Mouse (Mus musculus): ENCODE data around the gene Syt1.

The Syt1 gene

DNA sequence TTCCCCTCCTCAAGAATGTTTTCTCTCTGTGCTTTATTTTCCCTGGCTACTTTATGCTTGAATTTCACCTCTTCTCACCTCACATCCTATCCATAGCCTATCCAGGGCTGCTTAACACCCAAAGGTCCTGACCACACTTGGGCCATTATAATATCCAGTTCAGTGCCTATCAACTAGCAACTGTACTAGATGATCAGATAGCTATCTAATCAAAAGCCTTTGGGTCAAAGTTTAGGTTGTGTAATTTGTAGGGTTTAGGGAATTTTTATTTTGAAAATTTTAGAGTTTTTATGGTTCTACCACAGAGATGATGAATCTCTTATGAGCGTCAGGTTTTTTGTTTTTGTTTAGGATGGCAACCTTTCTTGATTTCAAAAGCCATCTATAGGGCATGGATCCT lies 125.0 kb downstream of the Syt1 start:
- DNase-seq (ENCODE audit: low read depth, low spot score), result no peak

DNA sequence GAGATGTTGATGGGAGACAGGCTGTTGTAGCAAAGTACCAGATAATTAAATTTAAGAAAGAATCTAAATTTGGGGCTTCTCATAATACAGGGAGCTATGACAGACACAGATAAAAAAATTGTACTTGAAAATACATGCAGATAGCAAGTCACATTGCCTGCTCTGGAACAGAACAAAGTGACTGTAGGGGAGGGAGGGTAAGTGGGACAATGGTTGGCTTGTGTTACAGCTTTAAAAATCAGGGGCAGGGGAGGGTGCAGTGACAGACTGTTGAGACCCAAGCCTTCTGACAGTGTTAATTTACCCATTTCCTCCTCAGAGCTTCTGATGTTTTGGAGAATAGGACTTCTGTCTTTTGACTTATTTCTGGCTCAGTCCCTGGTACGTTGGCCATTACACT lies 126.3 kb downstream of the Syt1 start:
- no peak for DNase-seq (ENCODE audit: low read depth, low spot score)

DNA sequence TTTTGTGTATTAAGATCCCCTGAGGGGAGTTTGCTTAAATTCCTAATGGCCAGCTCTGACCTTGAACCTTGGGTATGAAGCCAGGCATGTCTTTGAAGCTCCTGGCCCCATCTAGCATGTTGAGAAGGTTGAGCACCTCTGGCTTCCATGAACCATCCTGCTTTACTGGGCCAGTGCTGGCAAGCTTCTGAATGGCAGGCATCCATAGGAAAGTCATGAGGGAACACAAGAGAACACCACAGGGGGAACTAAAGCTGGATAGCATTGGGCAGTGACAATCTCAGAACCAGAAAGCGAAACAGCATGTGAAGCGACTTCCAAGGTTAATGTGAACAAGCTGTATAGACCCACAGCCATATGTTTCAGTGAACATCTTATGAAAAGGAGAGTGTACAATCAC lies 130.4 kb downstream of the Syt1 start:
- DNase-seq (ENCODE audit: low read depth, low spot score), result no peak

DNA sequence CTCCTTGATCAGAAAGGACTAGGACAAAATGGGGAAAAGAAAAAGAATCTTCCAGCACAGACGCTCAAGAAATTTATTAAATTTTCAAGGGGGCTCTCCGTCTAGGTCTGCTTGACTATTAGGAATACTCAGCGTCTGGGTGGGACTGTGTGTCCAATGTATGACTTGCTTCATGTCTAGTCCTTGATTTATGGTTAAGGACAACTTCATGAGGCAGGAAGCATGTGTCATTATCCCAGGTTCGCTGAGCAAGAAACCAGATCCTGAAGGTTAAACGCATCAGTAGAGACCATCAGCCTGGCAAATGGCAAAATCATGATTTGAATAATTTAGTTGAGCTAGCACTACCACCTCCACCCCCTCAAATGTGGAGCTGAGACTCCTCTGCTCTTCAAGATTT lies 135.1 kb downstream of the Syt1 start:
- no peak for DNase-seq (ENCODE audit: low read depth, low spot score)

DNA sequence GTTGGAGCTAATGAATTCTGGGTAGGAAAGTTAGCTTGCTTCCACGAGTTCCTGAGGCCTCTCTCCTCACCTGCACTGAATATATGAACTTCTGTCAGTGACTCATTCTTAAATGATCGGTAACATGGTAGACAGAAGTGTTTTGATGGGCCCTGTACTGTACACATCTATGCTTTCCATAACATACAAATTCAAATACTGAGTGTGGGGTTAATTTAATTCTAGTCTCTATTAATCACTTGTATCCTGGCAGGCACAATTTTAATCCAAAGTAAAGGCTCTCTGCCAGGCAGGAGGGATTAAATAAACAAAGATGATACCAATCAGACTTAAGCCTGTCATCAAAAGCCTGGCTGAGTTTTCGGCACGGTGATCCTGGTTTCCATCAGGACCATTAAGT lies 136.1 kb downstream of the Syt1 start:
- no peak for DNase-seq (ENCODE audit: low read depth, low spot score)

DNA sequence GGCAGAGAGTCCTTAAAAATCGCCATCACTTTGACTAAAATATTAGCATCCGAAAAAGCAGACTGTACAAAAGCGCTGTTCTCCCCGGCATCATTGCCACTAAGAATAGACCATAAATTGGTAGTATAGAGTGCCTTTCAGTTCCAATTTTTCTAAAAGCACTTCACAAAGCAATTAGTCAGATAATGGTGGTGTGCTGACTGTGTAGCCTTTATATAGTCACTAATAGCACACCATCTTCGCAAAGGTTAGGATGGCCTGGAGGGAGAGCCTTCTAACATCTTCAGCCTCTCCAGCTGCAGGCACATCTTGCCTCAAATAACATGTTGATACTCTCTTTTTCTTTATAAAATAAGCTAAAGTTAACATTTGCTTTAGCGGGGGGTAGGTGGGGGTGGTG lies 138.4 kb downstream of the Syt1 start:
- no peak for DNase-seq (ENCODE audit: low read depth, low spot score)

DNA sequence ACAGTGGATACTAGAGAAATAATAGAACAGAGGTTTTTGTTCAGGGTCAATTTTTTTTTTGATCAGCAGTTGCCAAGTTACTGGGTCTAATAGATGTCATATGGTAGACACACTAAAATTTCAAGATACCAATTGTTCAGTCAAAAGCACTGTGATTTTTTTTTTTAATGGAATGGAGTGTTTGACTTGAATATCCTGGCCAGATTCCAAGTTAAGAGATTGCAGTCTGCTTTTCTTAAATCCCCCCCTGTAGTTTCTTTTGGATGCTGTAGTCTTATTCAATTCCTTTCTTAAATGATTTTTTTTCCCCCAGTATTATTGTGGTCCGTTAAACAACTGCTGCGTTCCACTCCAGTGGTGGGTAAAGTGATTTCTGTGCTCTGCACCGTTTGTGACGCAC lies 140.2 kb downstream of the Syt1 start:
- DNase-seq (ENCODE audit: low read depth, low spot score), result no peak

DNA sequence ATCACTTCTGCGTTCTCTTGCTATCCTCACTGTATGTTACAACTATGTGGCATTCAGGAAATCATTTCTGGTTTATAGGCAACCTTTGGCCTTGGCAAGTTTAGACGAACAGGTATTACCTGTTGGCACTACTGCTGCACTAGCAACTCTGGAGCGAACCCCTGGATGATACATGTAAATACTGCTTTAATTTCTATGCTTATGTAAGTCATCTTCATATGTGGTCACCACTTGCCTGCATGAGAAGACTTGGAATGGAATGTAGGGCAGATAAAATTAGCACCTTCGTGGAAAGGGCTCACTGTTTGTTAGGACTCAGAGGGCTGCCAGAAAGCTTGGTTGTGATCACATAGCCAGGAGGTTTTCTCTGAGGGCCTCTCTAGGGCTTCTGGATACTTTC lies 142.6 kb downstream of the Syt1 start:
- no peak for DNase-seq (ENCODE audit: low read depth, low spot score)

DNA sequence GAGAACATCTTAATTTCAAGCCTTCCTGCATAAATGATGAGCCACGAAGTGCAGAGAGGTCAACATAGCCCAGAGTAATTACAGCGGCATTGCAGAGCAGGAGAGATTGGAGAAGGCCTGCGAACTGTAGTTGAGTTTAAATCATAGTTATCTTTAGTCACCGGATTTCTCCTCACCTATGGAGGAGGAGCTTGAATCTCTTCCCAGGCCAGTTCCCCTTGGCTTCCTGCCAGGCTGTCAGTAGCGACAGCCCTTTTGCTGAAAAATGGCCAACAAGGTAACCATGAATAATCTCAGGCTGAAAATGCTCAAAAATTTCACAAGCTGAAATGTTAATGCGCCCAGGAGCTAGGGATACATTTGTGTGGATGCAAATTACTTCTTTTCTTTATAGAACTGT lies 143.6 kb downstream of the Syt1 start:
- no peak for DNase-seq (ENCODE audit: low read depth, low spot score)

DNA sequence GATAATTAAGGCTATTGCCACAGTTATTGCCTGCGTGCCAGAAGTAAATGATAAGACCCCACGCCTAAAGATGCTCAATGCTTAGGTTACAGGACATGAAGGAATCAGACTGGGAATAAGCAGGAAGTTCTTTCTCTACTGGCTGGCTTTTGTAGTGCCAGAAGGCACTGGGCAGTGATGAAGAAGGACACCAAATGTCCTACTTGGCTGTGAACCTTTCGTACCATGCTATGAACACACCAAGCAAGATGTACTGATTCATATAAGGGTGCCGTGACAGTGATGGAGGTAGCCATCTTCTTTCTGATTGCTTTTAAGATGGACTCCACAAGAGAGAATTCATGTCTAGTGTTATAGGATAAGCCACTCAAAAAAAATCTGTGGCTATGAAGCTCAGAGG lies 145.2 kb downstream of the Syt1 start:
- DNase-seq (ENCODE audit: low read depth, low spot score), result no peak

DNA sequence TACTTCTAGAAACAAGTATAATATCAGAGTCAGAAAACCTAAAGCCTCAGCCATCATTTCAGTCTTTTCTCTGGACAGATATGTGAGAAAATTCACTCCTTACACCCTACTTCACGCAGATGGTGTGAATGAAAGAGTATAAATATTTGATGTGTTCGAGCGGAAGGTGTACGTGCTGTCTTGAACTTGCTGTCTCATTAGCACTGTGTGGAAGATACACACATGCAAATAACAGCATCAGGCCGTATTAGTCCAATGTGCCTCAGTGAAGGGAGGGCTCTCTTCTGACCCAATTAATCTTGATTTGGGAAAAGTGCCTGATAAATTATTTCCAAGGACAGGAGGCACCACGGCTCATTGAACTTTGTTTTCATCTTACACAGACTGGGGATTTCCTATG lies 154.8 kb downstream of the Syt1 start:
- no peak for DNase-seq (ENCODE audit: low read depth, low spot score)

DNA sequence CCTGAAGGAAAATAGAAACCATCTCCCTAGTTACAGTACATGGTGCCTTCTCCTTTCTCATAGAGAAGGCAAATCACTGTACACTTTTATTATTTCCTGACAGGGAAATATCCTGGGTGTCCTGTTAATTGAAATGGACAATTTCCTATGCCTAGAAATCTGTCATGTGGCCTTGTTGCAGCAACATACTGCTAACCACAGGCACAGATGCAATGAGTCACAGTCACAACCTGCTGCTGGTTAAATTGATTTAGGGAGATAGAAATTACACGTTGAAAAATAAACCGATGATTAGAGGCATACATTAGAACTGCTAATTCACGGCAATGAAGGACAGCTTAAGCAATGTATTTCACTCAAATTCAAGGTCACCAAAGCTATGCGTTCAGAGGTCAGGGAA lies 158.0 kb downstream of the Syt1 start:
- DNase-seq (ENCODE audit: low read depth, low spot score), result no peak

DNA sequence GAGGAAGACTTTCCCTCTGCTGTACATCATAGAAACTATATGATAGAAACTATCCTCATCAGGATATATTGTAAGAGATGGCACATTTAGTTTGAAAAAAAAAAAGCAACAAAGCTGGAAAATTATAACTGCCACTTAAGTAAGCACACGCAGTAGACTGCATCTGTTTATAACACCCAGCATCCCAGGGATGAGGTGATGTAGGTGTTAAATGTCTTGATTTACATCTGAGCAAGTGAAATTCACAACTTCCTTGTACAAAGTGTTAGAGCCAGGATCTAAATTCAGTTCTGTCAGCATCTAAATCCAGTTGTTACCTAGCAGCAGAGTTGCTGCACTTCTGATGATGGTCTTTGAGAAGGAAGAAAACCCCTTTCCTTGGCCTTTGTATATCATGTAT lies 173.3 kb downstream of the Syt1 start:
- no peak for DNase-seq (ENCODE audit: low read depth, low spot score)

DNA sequence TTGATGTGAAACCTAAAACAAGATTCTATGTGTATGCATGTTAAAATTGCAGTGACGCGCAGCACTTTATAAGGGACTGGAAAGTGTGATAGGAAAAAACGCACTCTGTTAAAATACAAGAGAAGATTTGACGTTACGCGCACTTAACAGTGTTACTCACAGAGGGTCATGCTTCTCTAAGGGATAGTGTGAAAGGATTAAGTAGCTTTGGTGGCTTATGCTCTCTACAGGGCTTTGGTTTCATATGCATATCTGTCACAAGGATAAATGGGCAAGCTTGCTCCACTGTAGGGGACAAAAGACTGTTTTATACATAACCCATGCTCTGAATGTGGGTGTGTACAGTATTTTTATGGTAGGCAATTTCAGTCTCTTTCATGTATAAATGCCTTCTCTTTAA lies 178.5 kb downstream of the Syt1 start:
- no peak for DNase-seq (ENCODE audit: low read depth, low spot score)

DNA sequence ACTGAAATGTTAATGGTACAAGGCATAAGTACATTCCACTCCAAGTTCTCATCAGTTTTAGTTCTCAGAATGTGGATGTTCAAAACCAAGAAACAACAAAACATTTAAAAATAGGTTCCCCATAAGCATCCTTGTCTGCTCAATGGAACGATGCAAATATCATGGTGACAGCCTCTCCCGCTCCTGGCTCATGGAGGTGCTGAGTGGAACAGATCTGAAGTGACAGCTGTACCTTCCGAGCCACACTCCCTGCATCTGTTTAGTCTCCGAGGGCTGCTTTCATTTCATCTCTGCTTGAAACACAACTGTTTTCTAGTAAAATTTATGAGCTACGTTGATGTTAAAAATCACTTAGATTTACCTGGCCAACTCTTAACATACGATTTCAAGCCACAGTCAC lies 179.0 kb downstream of the Syt1 start:
- DNase-seq (ENCODE audit: low read depth, low spot score), result no peak

DNA sequence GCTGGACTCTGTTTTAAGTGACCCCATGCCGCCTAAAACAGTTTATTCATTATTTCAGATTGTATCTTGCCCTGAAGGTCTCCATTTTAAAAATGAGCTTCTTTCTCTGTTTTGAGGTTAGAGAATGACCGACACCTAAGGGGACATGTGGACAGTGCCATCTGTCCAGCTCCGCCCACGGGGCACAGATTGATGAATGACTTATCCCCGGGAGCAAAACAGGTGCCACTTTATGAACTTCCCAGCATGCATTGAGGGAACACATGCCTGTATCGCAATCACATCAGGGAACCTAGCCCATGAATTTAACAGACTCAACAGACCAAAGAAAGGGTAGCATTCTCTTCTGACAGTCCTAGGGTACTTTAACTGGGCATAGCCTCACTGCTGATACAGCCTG lies 188.5 kb downstream of the Syt1 start:
- no peak for DNase-seq (ENCODE audit: low read depth, low spot score)

DNA sequence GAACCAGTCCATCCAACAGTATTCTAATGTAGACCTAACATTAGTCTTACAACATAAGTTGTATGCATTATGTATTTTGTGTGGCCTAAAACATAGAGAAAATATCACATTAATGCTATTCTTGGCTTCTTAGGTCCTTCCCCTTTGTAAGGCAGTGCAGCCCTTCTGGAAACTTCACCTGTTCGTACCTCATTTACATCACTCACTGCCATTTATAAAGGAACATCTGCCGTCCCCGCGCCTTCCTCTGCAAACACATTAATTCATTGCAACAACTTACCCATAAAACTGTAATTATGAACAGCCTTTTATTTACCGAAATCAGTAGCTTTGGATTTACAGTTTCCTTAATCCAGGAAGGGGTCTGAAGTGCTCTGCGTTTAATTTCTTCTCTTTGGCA lies 195.4 kb downstream of the Syt1 start:
- DNase-seq (ENCODE audit: low read depth, low spot score), result no peak

DNA sequence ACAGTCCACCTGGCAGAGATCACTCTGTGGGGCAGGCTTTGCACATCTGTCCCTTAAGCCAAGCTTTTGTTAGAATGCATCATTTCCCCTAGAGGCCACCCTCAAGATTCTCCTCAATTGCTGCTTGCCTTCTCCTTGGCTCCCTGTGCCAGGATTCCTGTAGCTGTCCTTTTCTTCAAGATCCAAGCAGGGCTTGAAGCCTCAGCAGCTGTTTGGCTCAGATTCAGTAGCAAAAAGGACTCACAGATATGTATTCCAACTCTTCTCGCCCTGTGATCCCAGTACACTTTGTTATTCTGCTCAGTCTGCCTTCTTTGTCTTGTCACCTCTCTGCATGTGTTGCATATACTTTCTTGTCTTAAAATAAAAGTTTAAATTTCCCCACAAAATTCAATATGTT lies 206.4 kb downstream of the Syt1 start:
- DNase-seq (ENCODE audit: low read depth, low spot score), result no peak

DNA sequence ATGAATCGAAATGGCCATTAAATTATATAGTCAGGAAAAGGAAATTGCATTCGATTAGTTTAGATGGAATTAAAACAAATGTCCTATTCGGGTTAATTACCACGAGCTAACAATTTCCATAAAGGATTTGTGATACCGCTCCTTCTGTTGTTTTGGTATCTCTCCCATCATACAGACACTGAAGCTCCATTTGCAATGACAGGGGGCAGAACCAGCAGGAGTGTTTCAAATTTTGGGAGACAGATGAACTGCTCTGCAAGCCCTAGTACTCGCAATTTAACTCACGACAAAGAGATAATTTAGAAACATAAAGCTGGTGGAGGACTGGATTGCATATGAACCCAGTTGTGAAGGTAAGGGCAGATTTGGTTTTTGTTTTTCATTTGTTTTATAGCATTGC lies 210.0 kb downstream of the Syt1 start:
- DNase-seq (ENCODE audit: low read depth, low spot score), result no peak

DNA sequence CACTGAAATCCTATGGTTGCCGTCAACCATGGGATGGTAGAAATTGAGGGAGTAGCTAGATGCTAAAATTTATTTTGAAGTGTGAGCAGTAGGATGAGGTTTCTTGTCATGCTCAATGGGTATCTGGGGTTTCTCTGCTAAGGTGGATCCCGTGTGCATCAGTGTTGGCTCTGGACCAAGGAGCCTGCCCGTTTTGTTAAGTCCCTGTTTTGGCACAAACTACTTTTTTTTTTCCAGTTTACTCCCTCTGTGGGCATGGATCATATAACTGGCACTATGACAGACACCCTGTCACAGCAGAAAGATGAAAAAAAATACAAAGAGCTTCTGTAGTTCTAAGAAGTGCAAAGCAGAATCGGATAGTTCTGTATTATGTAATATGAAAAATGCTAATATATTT lies 212.0 kb downstream of the Syt1 start:
- no peak for DNase-seq (ENCODE audit: low read depth, low spot score)

DNA sequence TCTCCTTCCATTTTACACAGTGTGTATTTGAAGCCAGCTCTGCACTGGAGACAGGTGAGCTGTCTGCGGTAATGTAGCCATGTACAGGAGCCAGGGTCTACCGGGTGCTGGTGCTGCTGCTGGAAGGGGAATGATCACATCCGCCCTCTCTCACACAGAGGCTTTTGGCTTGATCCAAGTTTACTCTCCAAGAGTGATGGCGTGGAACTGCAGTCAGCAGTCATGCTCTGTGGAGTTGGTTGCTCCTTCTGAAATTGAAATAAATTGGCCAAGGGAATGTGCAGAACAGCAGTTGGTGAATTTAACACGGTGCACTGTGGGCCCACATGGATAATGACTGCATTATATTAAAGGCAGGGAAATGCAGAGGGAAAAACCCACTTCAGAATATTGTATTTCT lies 228.0 kb downstream of the Syt1 start:
- DNase-seq (ENCODE audit: low read depth, low spot score), result no peak

DNA sequence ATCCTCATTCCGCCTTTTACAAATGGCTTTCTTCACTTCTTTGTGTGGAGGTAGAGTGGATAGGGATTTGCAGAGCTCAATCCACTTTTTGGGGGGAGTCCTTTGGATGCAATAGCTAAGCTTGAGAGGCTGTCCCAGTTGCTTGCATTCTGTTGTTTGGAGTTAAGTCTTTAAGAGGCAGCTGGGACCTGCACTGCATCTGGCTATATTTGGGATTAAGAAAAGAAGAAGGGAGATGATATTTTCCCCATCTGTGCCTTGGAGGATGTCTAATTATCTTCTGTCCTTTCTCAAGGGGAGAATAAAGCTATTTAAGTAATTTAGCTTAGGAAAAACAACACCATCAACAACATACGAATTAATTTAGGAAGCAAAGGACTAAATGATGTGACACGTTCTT lies 230.2 kb downstream of the Syt1 start:
- DNase-seq (ENCODE audit: low read depth, low spot score), result no peak

DNA sequence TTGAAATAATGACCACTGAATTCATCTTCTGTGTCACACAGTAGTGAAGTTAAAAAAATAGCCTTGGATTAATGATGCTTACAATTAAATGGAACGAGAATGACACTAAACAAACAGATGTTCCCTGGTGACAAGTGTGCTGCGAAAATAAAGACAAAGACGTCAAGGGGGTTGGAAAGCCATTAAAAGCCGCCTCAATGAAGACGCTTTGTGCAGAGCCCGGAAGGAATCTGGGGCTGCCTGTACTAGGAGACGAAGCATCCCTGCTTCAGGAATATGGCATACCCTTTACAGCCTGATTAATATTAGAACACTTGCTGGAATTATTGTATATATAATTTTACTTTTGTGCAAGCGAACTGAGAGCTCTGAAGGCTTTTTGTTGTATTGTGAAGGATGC lies 234.0 kb downstream of the Syt1 start:
- DNase-seq (ENCODE audit: low read depth, low spot score), result no peak

DNA sequence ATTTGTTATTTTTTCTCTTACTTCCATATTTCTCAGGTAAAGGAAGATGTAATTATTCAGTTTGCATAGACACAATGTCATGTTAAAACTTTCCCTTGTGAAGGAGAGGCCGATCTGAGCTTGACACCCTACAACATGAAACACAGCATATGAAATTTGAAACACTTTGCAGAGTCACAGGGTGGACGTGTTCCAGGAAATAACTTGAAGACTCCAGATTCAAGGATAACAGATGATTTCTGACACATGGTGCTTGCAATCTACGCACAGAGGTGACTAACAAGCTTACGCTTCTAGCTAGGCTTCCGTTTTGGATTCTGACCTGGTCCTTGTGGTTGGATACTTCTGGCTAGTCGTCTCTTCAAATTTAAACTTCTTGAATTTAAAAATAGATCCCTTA lies 239.7 kb downstream of the Syt1 start:
- DNase-seq (ENCODE audit: low read depth, low spot score), result no peak

DNA sequence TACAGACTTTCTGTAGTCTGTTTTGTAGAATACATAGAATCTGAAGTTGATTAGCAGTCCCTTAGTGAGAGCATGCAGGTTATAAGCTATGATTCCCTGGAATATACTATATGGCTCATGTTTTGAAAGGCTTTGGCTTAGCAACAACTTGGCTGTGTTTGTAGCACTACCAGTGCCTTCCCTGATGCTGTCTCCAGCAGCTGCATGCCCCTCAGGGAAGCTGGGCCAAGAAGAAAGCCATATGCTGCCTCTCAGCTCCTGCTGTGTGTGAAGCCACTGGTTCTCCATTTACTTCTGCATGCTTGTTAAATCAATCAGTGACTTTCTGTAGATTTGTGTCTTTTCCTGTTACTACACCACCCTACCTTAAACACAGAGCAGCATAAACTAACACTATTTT lies 245.2 kb downstream of the Syt1 start:
- DNase-seq (ENCODE audit: low read depth, low spot score), result no peak

All from CD4-positive, CD25-positive, alpha-beta regulatory T cell, adult 2 months (primary cell).